Mouse (Mus musculus) stomach, embryonic 16.5 days (tissue): ENCODE results near the gene Glg1. TPM values are rescaled to one million over a fixed set of nuclear protein-coding genes. Genes with fewer than 3 reads are reported as not detected.
"Not testable (repeated sequence)": the region's sequence is repeated elsewhere in the genome, so short reads cannot be mapped to it uniquely, and the experiment has no call there.

Experiments used
- ATAC-seq: fragments of 200-750 bp; cut with Nextera tagmentation; 2 replicates; pipeline ENCODE4 v1.8.0; 2017; ENCODE audit warnings: moderate number of reproducible peaks, moderate TSS enrichment; ENCODE audit not compliant: insufficient read depth, low FRiP score
- H3K27ac ChIP-seq: fragments of 300-500 bp; sonication (generic); 2 replicates; pipeline ENCODE4 v1.5.1; 2014; ENCODE audit warnings: low read length
- H3K27me3 ChIP-seq: fragments of 300-500 bp; sonication (generic); 2 replicates; pipeline ENCODE4 v1.6.1; 2014; ENCODE audit warnings: low read length, control low read depth, mixed read lengths; ENCODE audit not compliant: control insufficient read depth, insufficient read depth
- H3K36me3 ChIP-seq: fragments of 300-500 bp; sonication (generic); 2 replicates; pipeline ENCODE4 v1.6.1; 2014; ENCODE audit warnings: low read length; ENCODE audit not compliant: control insufficient read depth, insufficient read depth
- H3K4me1 ChIP-seq: fragments of 300-500 bp; sonication (generic); 2 replicates; pipeline ENCODE4 v1.6.1; 2014; ENCODE audit warnings: low read length, control low read depth, mixed read lengths; ENCODE audit not compliant: control insufficient read depth, insufficient read depth
- H3K4me2 ChIP-seq: fragments of 300-500 bp; sonication (generic); 2 replicates; pipeline ENCODE4 v1.6.1; 2014; ENCODE audit warnings: low read depth, low read length, mixed read lengths
- H3K4me3 ChIP-seq: fragments of 300-500 bp; sonication (generic); replicated peaks from 2 replicates; pipeline ENCODE4 v1.5.1; 2014; ENCODE audit warnings: mild to moderate bottlenecking, low read length
- H3K9ac ChIP-seq: fragments of 300-500 bp; sonication (generic); 2 replicates; pipeline ENCODE4 v1.6.1; 2014; ENCODE audit warnings: low read length
- H3K9me3 ChIP-seq: fragments of 300-500 bp; sonication (generic); replicated peaks from 2 replicates; pipeline ENCODE4 v1.6.1; 2016; ENCODE audit warnings: low read length, control low read depth; ENCODE audit not compliant: control insufficient read depth
- WGBS: fragments of 180-500 bp; shearing (Covaris S2); extraction: QIAGEN DNeasy Blood & Tissue Kit; methylation state at CpG from one replicate; pipeline ENCODE4 v1.1.7; 2014; 5-methylcytosine and 5-hydroxymethylcytosine counted together
- polyA plus RNA-seq: library from polyadenylated mRNA; unstranded; fragments of >200 nt; fragmentation: Nextera tagmentation; extraction: Ambion mirVana; gene quantifications from 2 replicates; pipeline ENCODE4 v1.2.1, GENCODE M21; 2015

Gene Glg1
- polyA plus RNA-seq, 1 experiment from 2014 or later, result 53.9 TPM

- 95% methylated on average over 5 of the region's 5 CpGs for WGBS
- ATAC-seq, result no peak
- Histone ChIP-seq H3K9me3 (no peaks in the 10 kb centered on the region), H3K4me1 (no peaks in the 10 kb centered on the region), H3K9ac (no peak overlapping the region), H3K4me3 (no peak overlapping the region), H3K27ac (no peak overlapping the region), H3K27me3 (no peaks in the 10 kb centered on the region), H3K36me3 (no peaks in the 10 kb centered on the region), H3K4me2 (no peak overlapping the region)
Measured at GRCm38 (mm10) chr8:111260251-111260650, 1.2 kb upstream of the Glg1 start.

GRCm38 (mm10) chr8:111259408-111259741 is 359 bp upstream of the Glg1 start:
- Histone ChIP-seq H3K9ac (peak overlapping the region; percentile 99), H3K27me3 (no peaks in the 10 kb centered on the region), H3K36me3 (no peaks in the 10 kb centered on the region), H3K4me2 (peak overlapping the region; percentile 58), H3K27ac (peak overlapping the region; percentile 99), H3K4me1 (no peaks in the 10 kb centered on the region), H3K9me3 (no peaks in the 10 kb centered on the region), H3K4me3 (peak overlapping the region; percentile 96)
- 10% methylated on average over 13 of the region's 13 CpGs for WGBS
- no peak; the same call in 1 of the 2 replicates for ATAC-seq

GRCm38 (mm10) chr8:111258010-111258630 is 896 bp downstream of the Glg1 start:
- ATAC-seq, result peak; percentile 53; the same call in 1 of the 2 replicates
- Histone ChIP-seq H3K9ac (peak overlapping the region; percentile 99), H3K4me3 (peak overlapping the region; percentile 96), H3K36me3 (no peaks in the 10 kb centered on the region), H3K4me1 (no peaks in the 10 kb centered on the region), H3K9me3 (no peaks in the 10 kb centered on the region), H3K27me3 (no peaks in the 10 kb centered on the region), H3K27ac (peak overlapping the region; percentile 99), H3K4me2 (peak overlapping the region; percentile 58)
- WGBS, result under 1% methylated on average over 26 of the region's 26 CpGs

GRCm38 (mm10) chr8:111252487-111253112 is 6.4 kb downstream of the Glg1 start:
- H3K27ac ChIP-seq, result no peak overlapping the region
- no peaks in the 10 kb centered on the region for H3K9me3 ChIP-seq
- no peak overlapping the region for H3K4me3 ChIP-seq
- no peaks in the 10 kb centered on the region for H3K27me3 ChIP-seq
- H3K4me2 ChIP-seq, result no peak overlapping the region
- no peaks in the 10 kb centered on the region for H3K4me1 ChIP-seq
- no peaks in the 10 kb centered on the region for H3K36me3 ChIP-seq
- ATAC-seq, result no peak
- no peak overlapping the region for H3K9ac ChIP-seq
- 53% methylated on average over 4 of the region's 4 CpGs for WGBS

GRCm38 (mm10) chr8:111250111-111250510 is 8.9 kb downstream of the Glg1 start:
- H3K9me3 ChIP-seq, result no peaks in the 10 kb centered on the region
- no peak overlapping the region for H3K4me2 ChIP-seq
- WGBS, result 75% methylated on average over 2 of the region's 2 CpGs
- H3K27ac ChIP-seq, result no peak overlapping the region
- ATAC-seq, result no peak
- H3K9ac ChIP-seq, result no peak overlapping the region
- no peaks in the 10 kb centered on the region for H3K36me3 ChIP-seq
- H3K27me3 ChIP-seq, result no peaks in the 10 kb centered on the region
- no peaks in the 10 kb centered on the region for H3K4me1 ChIP-seq
- no peak overlapping the region for H3K4me3 ChIP-seq

- Histone ChIP-seq H3K27me3 (no peaks in the 10 kb centered on the region), H3K4me1 (no peaks in the 10 kb centered on the region), H3K27ac (no peak overlapping the region), H3K9me3 (no peaks in the 10 kb centered on the region), H3K9ac (no peak overlapping the region), H3K36me3 (no peaks in the 10 kb centered on the region), H3K4me3 (no peak overlapping the region), H3K4me2 (no peak overlapping the region)
- no peak for ATAC-seq
Measured at GRCm38 (mm10) chr8:111248136-111248535, 10.9 kb downstream of the Glg1 start.

GRCm38 (mm10) chr8:111246864-111247263 is 12.2 kb downstream of the Glg1 start:
- not testable (repeated sequence) for H3K27ac ChIP-seq, H3K4me2 ChIP-seq
- WGBS, result 93% methylated on average over 1 of the region's 1 CpGs

GRCm38 (mm10) chr8:111246287-111246830 is 12.7 kb downstream of the Glg1 start:
- Histone ChIP-seq H3K36me3 (no peaks in the 10 kb centered on the region), H3K4me2 (no peak overlapping the region), H3K4me3 (no peak overlapping the region), H3K27me3 (no peaks in the 10 kb centered on the region), H3K27ac (no peak overlapping the region), H3K9ac (no peak overlapping the region), H3K4me1 (no peaks in the 10 kb centered on the region), H3K9me3 (no peaks in the 10 kb centered on the region)
- 68% methylated on average over 4 of the region's 4 CpGs for WGBS
- no peak for ATAC-seq

More at GRCm38 (mm10) chr8:111246864-111247263, 12.2 kb downstream of the Glg1 start:
- H3K4me3 ChIP-seq, H3K4me1 ChIP-seq, H3K36me3 ChIP-seq, H3K27me3 ChIP-seq, ATAC-seq, H3K9ac ChIP-seq, H3K9me3 ChIP-seq: not testable (repeated sequence)

- WGBS, result 81% methylated on average over 3 of the region's 3 CpGs
- Histone ChIP-seq H3K4me3 (no peak overlapping the region), H3K27ac (no peak overlapping the region), H3K9me3 (no peaks in the 10 kb centered on the region), H3K9ac (no peak overlapping the region), H3K36me3 (no peaks in the 10 kb centered on the region), H3K4me1 (no peaks in the 10 kb centered on the region), H3K4me2 (no peak overlapping the region), H3K27me3 (no peaks in the 10 kb centered on the region)
- ATAC-seq, result no peak
Measured at GRCm38 (mm10) chr8:111237301-111237700, 21.7 kb downstream of the Glg1 start.
